Mouse (Mus musculus) fat pad, adult 2 months (tissue): ENCODE results near the gene Tmx4.

Experiments used
- DNase-seq: peaks from one replicate; pipeline ENCODE4 v3.0.0-alpha.2; 2011; ENCODE audit warnings: low read depth, low spot score; ENCODE audit errors: extremely low read depth

Gene Tmx4

DNA sequence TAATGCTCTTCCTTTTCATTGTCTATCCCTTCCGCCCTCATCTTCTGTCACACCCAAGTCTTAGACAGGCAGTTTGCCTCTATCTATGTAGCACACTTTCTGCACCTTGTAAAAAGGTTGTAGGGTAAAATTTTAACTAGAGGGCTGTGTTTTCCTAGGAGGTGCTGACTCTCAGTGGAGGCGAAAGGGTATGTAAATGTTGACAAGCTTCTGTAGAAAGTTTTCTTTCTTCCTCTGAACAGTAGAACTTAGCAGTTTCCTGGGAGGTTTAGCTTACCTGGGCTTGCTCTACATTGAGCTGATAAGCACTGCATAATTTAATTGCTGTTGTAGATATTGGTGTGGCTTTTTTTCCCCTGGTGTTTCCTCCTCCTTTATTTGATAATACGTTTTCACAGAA, 84.5 kb downstream of the Tmx4 start:
- no peak for DNase-seq

DNA sequence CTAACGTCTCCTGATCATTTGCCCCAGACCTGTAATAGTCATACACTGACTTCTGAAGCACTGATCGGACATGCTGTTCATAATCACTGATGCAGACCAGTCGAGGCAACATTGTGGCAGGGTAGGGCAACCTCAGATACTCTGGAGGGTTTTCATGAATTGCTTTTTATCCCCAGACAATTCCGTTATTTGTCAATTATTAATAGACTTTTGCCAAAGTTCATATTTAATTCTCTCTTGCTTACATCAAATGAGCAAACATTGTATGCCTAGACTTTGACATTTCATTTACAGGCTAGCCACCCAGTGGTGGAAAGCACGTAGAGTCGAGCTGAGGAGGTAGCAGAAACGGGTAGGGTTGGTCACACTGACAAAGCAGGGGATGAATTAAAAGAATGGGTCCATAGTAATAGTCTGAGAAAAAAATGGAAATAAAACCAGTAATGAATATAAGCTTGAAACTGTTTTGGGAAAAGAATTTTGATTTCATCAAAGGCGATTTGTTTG, 89.7 kb downstream of the Tmx4 start, which contains the start of gene Hao1:
Hao1 (minus strand) TSS at position 148 of the 507 bp plus-strand sequence.
- DNase-seq: no peak

DNA sequence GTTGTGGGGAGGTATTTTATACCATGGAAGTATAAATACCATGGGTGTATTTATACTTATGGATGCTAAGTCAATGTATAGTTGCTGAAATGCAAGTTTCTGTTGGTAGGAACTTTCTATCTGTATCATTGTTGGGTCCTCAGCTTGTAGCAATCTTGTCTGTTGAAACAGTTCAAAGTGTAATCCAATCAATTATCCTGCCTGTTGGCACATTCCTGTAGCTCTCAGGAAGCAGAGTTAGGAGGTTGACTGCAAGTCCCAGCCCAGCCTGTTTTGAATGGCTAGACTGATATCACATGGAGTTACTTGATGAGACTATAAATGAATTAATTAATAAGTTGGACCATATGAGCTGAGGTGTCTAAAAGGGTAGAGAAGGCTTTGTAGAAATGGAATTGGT, 91.6 kb downstream of the Tmx4 start:
- no peak for DNase-seq

DNA sequence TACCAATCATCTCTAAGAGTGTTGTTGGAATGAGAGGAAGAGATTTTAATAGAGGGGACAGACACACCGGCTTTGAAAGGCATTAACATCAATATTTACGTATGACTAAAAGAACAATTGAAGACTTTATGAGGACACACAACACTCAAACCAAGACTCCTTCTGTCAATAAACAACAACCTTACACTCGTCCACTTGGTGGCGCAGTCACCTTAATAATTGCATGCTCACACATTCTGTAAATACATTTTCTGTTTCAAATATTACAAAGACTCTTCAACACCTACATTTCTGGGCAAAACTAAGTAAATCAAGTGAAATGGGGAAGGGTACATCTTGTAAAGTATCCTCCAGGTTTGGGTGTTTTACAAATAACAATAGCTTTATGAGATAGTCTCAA, 94.2 kb downstream of the Tmx4 start:
- DNase-seq: no peak

DNA sequence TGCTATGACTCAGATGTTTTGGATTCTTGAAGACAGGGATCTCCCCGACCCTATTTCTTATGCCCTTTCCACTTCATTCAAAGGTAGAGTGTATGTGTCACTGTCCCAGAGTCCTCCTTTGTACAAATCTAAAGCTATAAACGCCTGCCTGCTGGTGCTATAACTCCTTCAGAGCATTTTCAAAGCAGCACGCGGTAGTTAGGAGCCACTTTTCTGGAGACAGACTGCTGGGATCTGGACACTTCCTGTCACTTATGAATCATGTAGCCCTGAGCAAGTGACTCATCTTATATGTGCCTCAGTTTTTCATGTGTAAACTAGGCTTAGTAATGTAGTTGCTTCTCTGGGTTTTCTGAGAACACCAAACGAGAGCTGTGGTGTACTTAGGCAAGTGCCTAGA, 98.8 kb downstream of the Tmx4 start:
- DNase-seq: no peak

DNA sequence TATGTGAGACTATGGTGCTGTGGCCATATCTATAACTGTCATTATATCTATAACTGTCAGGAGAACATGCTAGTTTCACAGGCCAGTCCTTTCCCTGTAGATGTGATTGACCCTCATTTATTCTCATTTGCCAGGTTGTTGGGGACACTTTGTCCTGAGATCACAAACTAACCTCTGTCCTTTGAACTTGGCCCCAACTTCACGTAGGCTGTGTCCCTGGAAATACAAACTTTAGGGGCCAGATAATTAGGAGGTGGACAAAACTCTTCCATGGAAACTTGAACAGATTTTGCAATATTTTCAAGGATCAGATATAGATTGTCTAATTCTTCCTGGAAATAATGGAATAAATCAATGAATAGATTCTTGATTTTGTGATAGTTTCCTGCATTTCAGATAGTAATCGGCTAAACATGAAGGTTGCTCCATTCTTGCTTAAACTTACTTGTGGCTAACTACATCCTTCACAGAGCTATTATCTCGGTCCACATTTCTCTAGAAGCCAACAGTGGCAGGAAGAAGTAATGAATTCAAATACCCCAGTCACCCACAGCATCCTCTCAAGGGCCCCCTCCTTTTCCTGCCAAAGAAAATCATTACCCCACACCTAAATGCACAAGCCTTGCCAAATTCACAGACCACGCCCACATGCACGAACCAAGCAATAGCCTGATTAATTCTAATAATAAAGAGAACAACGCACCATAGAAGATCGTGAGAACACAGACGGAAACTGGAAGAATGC, 99.5 kb downstream of the Tmx4 start:
- no peak for DNase-seq
